Mouse (Mus musculus) intestine, embryonic 16.5 days (tissue): ENCODE data around the gene Nol3. TPM values are rescaled to one million over a fixed set of nuclear protein-coding genes. Genes with fewer than 3 reads are reported as not detected.
A peak's percentile ranks its signal among the peaks of the same experiment; 100 is the strongest.

Source experiments
- ATAC-seq: fragments of 200-750 bp; cut with Nextera tagmentation; 2 replicates; pipeline ENCODE4 v1.8.0; 2017; ENCODE audit warnings: moderate TSS enrichment, moderate library complexity
- H3K27ac ChIP-seq: fragments of 300-500 bp; sonication (generic); 2 replicates; pipeline ENCODE4 v1.5.1; 2014; ENCODE audit warnings: mild to moderate bottlenecking, low read length
- H3K27me3 ChIP-seq: fragments of 300-500 bp; sonication (generic); replicated peaks from 2 replicates; pipeline ENCODE4 v1.6.1; 2014; ENCODE audit warnings: low read length, control low read depth, mixed read lengths; ENCODE audit not compliant: control insufficient read depth, insufficient read depth
- H3K36me3 ChIP-seq: fragments of 300-500 bp; sonication (generic); 2 replicates; pipeline ENCODE4 v1.6.1; 2014; ENCODE audit warnings: low read length, control low read depth; ENCODE audit not compliant: control insufficient read depth, insufficient read depth
- H3K4me1 ChIP-seq: fragments of 300-500 bp; sonication (generic); 2 replicates; pipeline ENCODE4 v1.6.1; 2014; ENCODE audit warnings: low read length, control low read depth, mixed read lengths; ENCODE audit not compliant: control insufficient read depth, insufficient read depth
- H3K4me2 ChIP-seq: fragments of 300-500 bp; sonication (generic); 2 replicates; pipeline ENCODE4 v1.6.1; 2014; ENCODE audit warnings: low read depth, low read length, control low read depth
- H3K4me3 ChIP-seq: fragments of 300-500 bp; sonication (generic); 2 replicates; pipeline ENCODE4 v1.5.1; 2014; ENCODE audit warnings: mild to moderate bottlenecking, low read length
- H3K9ac ChIP-seq: fragments of 300-500 bp; sonication (generic); 2 replicates; pipeline ENCODE4 v1.6.1; 2014; ENCODE audit warnings: low read depth, low read length
- H3K9me3 ChIP-seq: fragments of 300-500 bp; sonication (generic); 2 replicates; pipeline ENCODE4 v1.6.1; 2016; ENCODE audit warnings: low read length, control low read depth; ENCODE audit not compliant: control insufficient read depth
- WGBS: fragments of 180-500 bp; shearing (Covaris S2); extraction: QIAGEN DNeasy Blood & Tissue Kit; methylation state at CpG from one replicate; pipeline ENCODE4 v1.1.7; 2014; 5-methylcytosine and 5-hydroxymethylcytosine counted together
- polyA plus RNA-seq: library from polyadenylated mRNA; unstranded; fragments of >200 nt; fragmentation: Nextera tagmentation; extraction: Ambion mirVana; gene quantifications from 2 replicates; pipeline ENCODE4 v1.2.1, GENCODE M21; 2015

The Nol3 gene
- polyA plus RNA-seq, 1 experiment from 2014 or later = 1.4 TPM

- H3K9me3 ChIP-seq = no peaks in the 10 kb centered on the region
- H3K27me3 ChIP-seq = peaks cover 68% of the 10 kb centered on the region
- H3K36me3 ChIP-seq = no peaks in the 10 kb centered on the region
- H3K4me1 ChIP-seq = peaks cover 33% of the 10 kb centered on the region
- no peak within 1 kb of the TSS for H3K27ac ChIP-seq
- H3K9ac ChIP-seq = peak within 1 kb of the TSS; percentile 64
- peak within 1 kb of the TSS; percentile 55 for H3K4me3 ChIP-seq
- ATAC-seq = peak; percentile 60
- peak within 1 kb of the TSS; percentile 81 for H3K4me2 ChIP-seq
- under 1% methylated on average over 42 of the region's 42 CpGs for WGBS
These were observed 6.4 kb upstream of the Nol3 start, which contains the start of gene Hsf4 for GRCm38 (mm10) chr8:105269461-105269947. Hsf4 (plus strand) TSS chr8:105269801.

- Histone ChIP-seq H3K4me2 (peak overlapping the region; percentile 81), H3K9me3 (no peaks in the 10 kb centered on the region), H3K9ac (peak overlapping the region; percentile 64), H3K4me1 (peaks cover 29% of the 10 kb centered on the region), H3K4me3 (peak overlapping the region; percentile 55), H3K36me3 (no peaks in the 10 kb centered on the region), H3K27ac (no peak overlapping the region), H3K27me3 (peaks cover 73% of the 10 kb centered on the region)
- 6% methylated on average over 39 of the region's 39 CpGs for WGBS
- no peak for ATAC-seq
These were observed 5.6 kb upstream of the Nol3 start for GRCm38 (mm10) chr8:105270101-105270915.

- ATAC-seq = no peak
- WGBS = 4% methylated on average over 11 of the region's 11 CpGs
- Histone ChIP-seq H3K4me3 (no peak overlapping the region), H3K4me1 (peaks cover 32% of the 10 kb centered on the region), H3K4me2 (no peak overlapping the region), H3K36me3 (no peaks in the 10 kb centered on the region), H3K9ac (no peak overlapping the region), H3K27me3 (peaks cover 77% of the 10 kb centered on the region), H3K27ac (no peak overlapping the region), H3K9me3 (no peaks in the 10 kb centered on the region)
These were observed 5.1 kb upstream of the Nol3 start for GRCm38 (mm10) chr8:105270916-105271186.

- no peak for ATAC-seq
- 0 out of 2 replicates have a peak overlapping the region, but pooled peaks have one; percentile 54 for H3K9ac ChIP-seq
- peak overlapping the region; percentile 81 for H3K4me2 ChIP-seq
- peaks cover 26% of the 10 kb centered on the region for H3K4me1 ChIP-seq
- no peaks in the 10 kb centered on the region for H3K9me3 ChIP-seq
- peaks cover 76% of the 10 kb centered on the region for H3K27me3 ChIP-seq
- no peaks in the 10 kb centered on the region for H3K36me3 ChIP-seq
- H3K27ac ChIP-seq = no peak overlapping the region
- H3K4me3 ChIP-seq = no peak overlapping the region; the same call in 1 of the 2 replicates
- WGBS = 11% methylated on average over 11 of the region's 11 CpGs
These were observed 553 bp upstream of the Nol3 start for GRCm38 (mm10) chr8:105275387-105275786.

GRCm38 (mm10) chr8:105276292-105277120 lies 566 bp downstream of the Nol3 start:
- H3K9me3 ChIP-seq = no peaks in the 10 kb centered on the region
- peaks cover 67% of the 10 kb centered on the region for H3K27me3 ChIP-seq
- peaks cover 21% of the 10 kb centered on the region for H3K4me1 ChIP-seq
- no peak overlapping the region for H3K27ac ChIP-seq
- H3K4me3 ChIP-seq = peak overlapping the region; percentile 48
- H3K9ac ChIP-seq = peak overlapping the region; percentile 54
- H3K4me2 ChIP-seq = peak overlapping the region; percentile 81
- 5% methylated on average over 30 of the region's 30 CpGs for WGBS
- ATAC-seq = peak; percentile 54
- no peaks in the 10 kb centered on the region for H3K36me3 ChIP-seq

- Histone ChIP-seq H3K9ac (peak overlapping the region; percentile 46; the same call in 1 of the 2 replicates), H3K4me2 (peak overlapping the region; percentile 58), H3K4me1 (peaks cover 21% of the 10 kb centered on the region), H3K9me3 (no peaks in the 10 kb centered on the region), H3K27ac (no peak overlapping the region), H3K27me3 (peaks cover 53% of the 10 kb centered on the region), H3K4me3 (peak overlapping the region; percentile 33), H3K36me3 (no peaks in the 10 kb centered on the region; the same call in 1 of the 2 replicates)
- ATAC-seq = peak; percentile 70
- 3% methylated on average over 28 of the region's 28 CpGs for WGBS
These were observed 3.0 kb downstream of the Nol3 start for GRCm38 (mm10) chr8:105278911-105279334.

GRCm38 (mm10) chr8:105280567-105280966 lies 4.6 kb downstream of the Nol3 start:
- H3K27me3 ChIP-seq = peaks cover 42% of the 10 kb centered on the region
- no peak overlapping the region for H3K4me2 ChIP-seq
- no peaks in the 10 kb centered on the region; the same call in 1 of the 2 replicates for H3K36me3 ChIP-seq
- no peak overlapping the region for H3K4me3 ChIP-seq
- WGBS = 77% methylated on average over 3 of the region's 3 CpGs
- no peak overlapping the region for H3K9ac ChIP-seq
- peaks cover 18% of the 10 kb centered on the region for H3K4me1 ChIP-seq
- no peaks in the 10 kb centered on the region for H3K9me3 ChIP-seq
- no peak overlapping the region for H3K27ac ChIP-seq
- no peak for ATAC-seq

- H3K4me3 ChIP-seq = no peak overlapping the region
- H3K27me3 ChIP-seq = peaks cover 34% of the 10 kb centered on the region
- 90% methylated on average over 12 of the region's 12 CpGs for WGBS
- H3K4me2 ChIP-seq = no peak overlapping the region
- no peaks in the 10 kb centered on the region; the same call in 1 of the 2 replicates for H3K36me3 ChIP-seq
- no peak overlapping the region for H3K27ac ChIP-seq
- peaks cover 9% of the 10 kb centered on the region for H3K4me1 ChIP-seq
- no peaks in the 10 kb centered on the region for H3K9me3 ChIP-seq
- H3K9ac ChIP-seq = no peak overlapping the region
- ATAC-seq = no peak
These were observed 5.9 kb downstream of the Nol3 start for GRCm38 (mm10) chr8:105281821-105282220.

- Histone ChIP-seq H3K27ac (no peak overlapping the region), H3K27me3 (peaks cover 31% of the 10 kb centered on the region), H3K4me2 (no peak overlapping the region), H3K4me3 (no peak overlapping the region), H3K9ac (no peak overlapping the region), H3K9me3 (no peaks in the 10 kb centered on the region), H3K4me1 (peaks cover 9% of the 10 kb centered on the region), H3K36me3 (no peaks in the 10 kb centered on the region; the same call in 1 of the 2 replicates)
- 85% methylated on average over 4 of the region's 4 CpGs for WGBS
- ATAC-seq = no peak
These were observed 6.3 kb downstream of the Nol3 start for GRCm38 (mm10) chr8:105282239-105282638.
